ENCODE assay signal across 25 mouse cellular contexts in the genomic region with DNA sequence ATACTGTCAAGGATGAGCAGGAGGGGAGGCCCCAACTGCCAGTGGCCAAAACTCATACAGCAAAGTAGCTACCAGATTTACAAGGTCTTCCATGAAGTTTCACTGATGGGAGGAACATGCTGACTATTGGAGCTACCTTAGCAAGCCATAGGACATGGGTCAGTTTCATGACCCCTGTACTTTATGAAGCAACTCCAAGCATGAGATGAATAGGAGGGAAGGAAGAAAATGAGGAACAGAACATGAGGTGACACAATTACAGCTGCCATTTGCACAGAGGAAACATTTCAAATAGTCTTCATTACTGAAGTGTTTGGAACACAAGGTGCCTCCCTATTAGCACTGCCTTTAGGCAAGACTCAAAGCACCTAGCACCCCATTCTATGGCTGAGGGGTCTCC. TPM values are rescaled to one million over a fixed set of nuclear protein-coding genes. Genes with fewer than 3 reads are reported as not detected.
DNase-seq lines count a peak whose midpoint lies in the region; ATAC-seq and TF ChIP-seq lines count a peak whose summit lies in the region.
"Had no signal": no experiment of that assay in that cellular context is flagged by ENCODE, and none has a peak within 500 bp of the region (broad histone marks: within the 10 kb centered on the region; RNA-seq: fewer than 3 reads in every experiment).

No protein-coding gene starts in this region.

- H3K4me3 ChIP-seq in kidney, postnatal 0 days (replicated peaks; ENCODE audit: low read depth, low read length): no peak overlapping the region
- no peak overlapping the region for H3K4me3 ChIP-seq in kidney, embryonic 15.5 days (replicated peaks)
- H3K4me3 ChIP-seq in bone marrow macrophage, adult 2 months (ENCODE audit: insufficient read depth, low read length): no peak overlapping the region
- H3K4me3 ChIP-seq in liver, embryonic 15.5 days (replicated peaks): no peak overlapping the region
- H3K4me3 ChIP-seq in left cerebral cortex, adult 2 months: no peak overlapping the region
- H3K4me3 ChIP-seq: embryonic facial prominence, embryonic 13.5 days; erythroblast, embryonic 14.5 days; forebrain, embryonic 12.5 days; limb, embryonic 12.5 days; midbrain, embryonic 13.5 days had no signal

- TF ChIP-seq POLR2A in bone marrow macrophage, adult 2 months (IDR thresholded peaks at IDR 0.05; ENCODE audit: borderline replicate concordance, low read depth, low read length): no peak

- H3K4me1 ChIP-seq in kidney, postnatal 0 days (replicated peaks; ENCODE audit: insufficient read depth, low read length): peaks cover 23% of the 10 kb centered on the region
- H3K4me1 ChIP-seq in kidney, embryonic 15.5 days: peaks cover 45% of the 10 kb centered on the region
- peaks cover 55% of the 10 kb centered on the region for H3K4me1 ChIP-seq in bone marrow macrophage, adult 2 months (ENCODE audit: control insufficient read depth, insufficient read depth, low read length)
- H3K4me1 ChIP-seq in liver, embryonic 15.5 days (replicated peaks): peaks cover 85% of the 10 kb centered on the region

- no peaks in the 10 kb centered on the region for H3K27me3 ChIP-seq in kidney, postnatal 0 days (ENCODE audit: insufficient read depth, low read length)
- H3K27me3 ChIP-seq in kidney, embryonic 15.5 days: no peaks in the 10 kb centered on the region
- no peaks in the 10 kb centered on the region for H3K27me3 ChIP-seq in liver, embryonic 15.5 days
- H3K27me3 ChIP-seq: embryonic facial prominence, embryonic 13.5 days; forebrain, embryonic 12.5 days; limb, embryonic 12.5 days; midbrain, embryonic 13.5 days; Patski had no signal

- H3K9ac ChIP-seq in kidney, postnatal 0 days (ENCODE audit: low read depth, low read length): no peak overlapping the region
- H3K9ac ChIP-seq in kidney, embryonic 15.5 days: no peak overlapping the region
- H3K9ac ChIP-seq in liver, embryonic 15.5 days: peak overlapping the region; percentile 11; the same call in 1 of the 2 replicates
- H3K9ac ChIP-seq: embryonic facial prominence, embryonic 13.5 days; forebrain, embryonic 12.5 days; hindbrain, embryonic 14.5 days; limb, embryonic 12.5 days; lung, embryonic 14.5 days; midbrain, embryonic 13.5 days had no signal

- no peak for TF ChIP-seq CTCF in kidney, postnatal 0 days (IDR thresholded peaks at IDR 0.05; ENCODE audit: low read depth)
- TF ChIP-seq CTCF in bone marrow macrophage, adult 2 months (IDR thresholded peaks at IDR 0.05; ENCODE audit: low read depth, low read length): no peak
- no peak for TF ChIP-seq CTCF in left cerebral cortex, adult 2 months (IDR thresholded peaks at IDR 0.05)

- no peak for ATAC-seq in kidney, postnatal 0 days (replicated peaks; ENCODE audit: low FRiP score, low read depth)
- ATAC-seq in kidney, embryonic 15.5 days (replicated peaks; ENCODE audit: low FRiP score): no peak
- no peak for ATAC-seq in liver, embryonic 15.5 days (ENCODE audit: insufficient read depth)
- ATAC-seq in monocyte, adult 5-6 weeks (replicated peaks; ENCODE audit: insufficient number of reproducible peaks, low FRiP score, low TSS enrichment, poor library complexity, severe bottlenecking): peak; percentile 81
- ATAC-seq: inflammation-experienced regulatory T-cells, adult 6 months; midbrain, embryonic 13.5 days; Patski had no signal

- H3K9me3 ChIP-seq in kidney, postnatal 0 days (replicated peaks; ENCODE audit: low read length): no peaks in the 10 kb centered on the region
- H3K9me3 ChIP-seq in kidney, embryonic 15.5 days (replicated peaks): no peaks in the 10 kb centered on the region
- no peaks in the 10 kb centered on the region for H3K9me3 ChIP-seq in liver, embryonic 15.5 days (replicated peaks)
- H3K9me3 ChIP-seq: embryonic facial prominence, embryonic 13.5 days; forebrain, embryonic 12.5 days; limb, embryonic 12.5 days; midbrain, embryonic 13.5 days had no signal

- peak overlapping the region; percentile 38; the same call in 1 of the 2 replicates for H3K27ac ChIP-seq in kidney, postnatal 0 days
- H3K27ac ChIP-seq in kidney, embryonic 15.5 days: no peak overlapping the region
- peak overlapping the region; percentile 31; the same call in 1 of the 2 replicates for H3K27ac ChIP-seq in bone marrow macrophage, adult 2 months (ENCODE audit: insufficient read depth, low read depth, low read length)
- H3K27ac ChIP-seq in liver, embryonic 15.5 days (replicated peaks): peak overlapping the region; percentile 51
- H3K27ac ChIP-seq in left cerebral cortex, adult 2 months: no peak overlapping the region
- H3K27ac ChIP-seq: embryonic facial prominence, embryonic 13.5 days; forebrain, embryonic 12.5 days; hindbrain, embryonic 14.5 days; limb, embryonic 12.5 days; midbrain, embryonic 13.5 days had no signal

- intact Hi-C loops in left cerebral cortex, adult 2 months (cut with DNase I): no loop called here

- H3K36me3 ChIP-seq in kidney, postnatal 0 days (ENCODE audit: insufficient read depth, low read length): no peaks in the 10 kb centered on the region
- H3K36me3 ChIP-seq in kidney, embryonic 15.5 days: peaks cover 5% of the 10 kb centered on the region; the same call in 1 of the 2 replicates
- peaks cover 20% of the 10 kb centered on the region for H3K36me3 ChIP-seq in liver, embryonic 15.5 days (replicated peaks)
- H3K36me3 ChIP-seq: embryonic facial prominence, embryonic 13.5 days; forebrain, embryonic 12.5 days; midbrain, embryonic 13.5 days had no signal

- DNase-seq in kidney, postnatal 0 days (ENCODE audit: low spot score): no peak
- DNase-seq in layer of hippocampus, adult 18-20 months (ENCODE audit: low spot score in 2 of 2): no peak
- DNase-seq in left cerebral cortex, adult 2 months (ENCODE audit: extremely low spot score in 1 of 2, low spot score in 2 of 2): no peak
- DNase-seq in layer of hippocampus, adult 8-10 months (ENCODE audit: low spot score in 2 of 2): no peak
- DNase-seq: adrenal gland, adult 8-10 months; cerebellum, adult 8-10 months; cerebellum, postnatal 36 days; embryo, embryonic 11 days; gastrocnemius, postnatal 36 days; heart, postnatal 4 days; lung, embryonic 14.5 days; thymus, postnatal 36 days had no signal

- no peak overlapping the region for H3K4me2 ChIP-seq in kidney, postnatal 0 days (ENCODE audit: low read length)
- H3K4me2 ChIP-seq in kidney, embryonic 15.5 days: no peak overlapping the region
- peak overlapping the region; percentile 31 for H3K4me2 ChIP-seq in liver, embryonic 15.5 days
- H3K4me2 ChIP-seq: embryonic facial prominence, embryonic 13.5 days; forebrain, embryonic 12.5 days; hindbrain, embryonic 14.5 days; limb, embryonic 12.5 days; lung, embryonic 14.5 days; midbrain, embryonic 13.5 days had no signal

RNA-seq across cellular contexts. Expression of a gene that starts 9.4 kb away (rescaled TPM):
- 9.7 and 10.5 TPM in 2 replicates for polyA plus RNA-seq in kidney, postnatal 0 days (2015; fragmentation: Nextera tagmentation; extraction: Ambion mirVana)
- polyA plus RNA-seq in kidney, embryonic 15.5 days (2015; fragmentation: Nextera tagmentation; extraction: Ambion mirVana): 5.3 and 6.4 TPM in 2 replicates
- polyA plus RNA-seq in bone marrow macrophage, adult 2 months (2012; ENCODE audit: insufficient read depth, insufficient read length, missing spikeins): 101 and 115 TPM in 2 replicates
- 9.0 and 10.4 TPM in 2 replicates for polyA plus RNA-seq in liver, embryonic 15.5 days (2015; fragmentation: Nextera tagmentation; extraction: Ambion mirVana)
- total RNA-seq in monocyte, adult 5-6 weeks (2017): 10.7 to 19.2 TPM (median 18.1 TPM) in 3 replicates
- total RNA-seq in layer of hippocampus, adult 18-20 months (2021): 1 to 10 TPM; 1.9 to 2.7 TPM
- 1 to 10 TPM; 2.2 to 2.6 TPM for total RNA-seq in left cerebral cortex, adult 2 months (2021)
- 10 to 100 TPM in 2 of 4 experiments, 1 to 10 TPM in 2; 2.1 to 16.8 (median 7.6) TPM for total RNA-seq in layer of hippocampus, adult 8-10 months (2022)
- total RNA-seq: ES-E14 had no signal

RNA-seq across cellular contexts. Expression of a gene that starts 10.2 kb away (rescaled TPM):
- 20.4 and 23.1 TPM in 2 replicates for polyA plus RNA-seq in kidney, postnatal 0 days (2015; fragmentation: Nextera tagmentation; extraction: Ambion mirVana)
- polyA plus RNA-seq in kidney, embryonic 15.5 days (2015; fragmentation: Nextera tagmentation; extraction: Ambion mirVana): 28.6 and 30.8 TPM in 2 replicates
- polyA plus RNA-seq in bone marrow macrophage, adult 2 months (2012; ENCODE audit: insufficient read depth, insufficient read length, missing spikeins): 18.7 and 20.9 TPM in 2 replicates
- 18.0 and 23.4 TPM in 2 replicates for polyA plus RNA-seq in liver, embryonic 15.5 days (2015; fragmentation: Nextera tagmentation; extraction: Ambion mirVana)
- 12.4 to 19.1 TPM (median 13.0 TPM) in 3 replicates for total RNA-seq in monocyte, adult 5-6 weeks (2017)
- total RNA-seq in layer of hippocampus, adult 18-20 months (2021): 10 to 100 TPM; 63.8 to 66.2 TPM
- 10 to 100 TPM; 54.7 to 61.3 TPM for total RNA-seq in left cerebral cortex, adult 2 months (2021)
- total RNA-seq in layer of hippocampus, adult 8-10 months (2022): 10 to 100 TPM; 64.8 to 69.9 (median 67.6) TPM

Comparison
In these comparisons a context has a peak if more than half of its experiments do, and no peak if none do; other contexts are left out.
1. H3K27ac ChIP-seq: peak in kidney, postnatal 0 days (single experiment), bone marrow macrophage, adult 2 months (single experiment) and liver, embryonic 15.5 days (single experiment); none in kidney, embryonic 15.5 days (single experiment) and left cerebral cortex, adult 2 months (single experiment).